Mouse (Mus musculus) mesoderm, embryonic 11.5 days (tissue): ENCODE data around the gene Gimap7.
A peak's percentile ranks its signal among the peaks of the same experiment; 100 is the strongest.
"Not testable (repeated sequence)": the region's sequence is repeated elsewhere in the genome, so short reads cannot be mapped to it uniquely, and the experiment has no call there.

Experiments used
- DNase-seq: peaks from one replicate; pipeline ENCODE4 v3.0.0-alpha.2; 2012; ENCODE audit warnings: low read depth, low spot score

The Gimap7 gene

GRCm38 (mm10) chr6:48718455-48718854 lies at the start of gene Gimap7, which contains the start of gene Gm28053:
TSS of gene Gimap7 (plus strand) at chr6:48718621.
TSS of gene Gm28053 (plus strand) at chr6:48718607.
- no peak for DNase-seq

- DNase-seq = no peak
Observed at GRCm38 (mm10) chr6:48669446-48669969, 48.9 kb upstream of the Gimap7 start.

- no peak for DNase-seq
Observed at GRCm38 (mm10) chr6:48674291-48675058, 43.9 kb upstream of the Gimap7 start.

- no peak for DNase-seq
Observed at GRCm38 (mm10) chr6:48675400-48675930, 43.0 kb upstream of the Gimap7 start.

GRCm38 (mm10) chr6:48675931-48676859 lies 42.2 kb upstream of the Gimap7 start, which contains the start of gene Gimap9:
TSS of gene Gimap9 (plus strand) at chr6:48676129.
- DNase-seq = peak; percentile 7

GRCm38 (mm10) chr6:48676860-48677415 lies 41.5 kb upstream of the Gimap7 start:
- DNase-seq = no peak

GRCm38 (mm10) chr6:48677492-48678345 lies 40.7 kb upstream of the Gimap7 start:
- DNase-seq = no peak

GRCm38 (mm10) chr6:48678391-48678790 lies 40.0 kb upstream of the Gimap7 start:
- DNase-seq = no peak

- no peak for DNase-seq
Observed at GRCm38 (mm10) chr6:48679701-48680100, 38.7 kb upstream of the Gimap7 start.

GRCm38 (mm10) chr6:48680421-48680820 lies 38.0 kb upstream of the Gimap7 start:
- no peak for DNase-seq

- no peak for DNase-seq
Observed at GRCm38 (mm10) chr6:48681472-48682090, 36.8 kb upstream of the Gimap7 start.

GRCm38 (mm10) chr6:48682271-48682670 lies 36.1 kb upstream of the Gimap7 start:
- DNase-seq = no peak

- not testable (repeated sequence) for DNase-seq
Observed at GRCm38 (mm10) chr6:48683263-48683821, 35.1 kb upstream of the Gimap7 start.

- no peak for DNase-seq
Observed at GRCm38 (mm10) chr6:48684319-48684718, 34.1 kb upstream of the Gimap7 start, which contains the start of gene Gimap4. TSS of gene Gimap4 (plus strand) at chr6:48684549.

GRCm38 (mm10) chr6:48684806-48685205 lies 33.6 kb upstream of the Gimap7 start:
- DNase-seq = no peak

- no peak for DNase-seq
Observed at GRCm38 (mm10) chr6:48685251-48685650, 33.2 kb upstream of the Gimap7 start.

GRCm38 (mm10) chr6:48685694-48686665 lies 32.4 kb upstream of the Gimap7 start:
- DNase-seq = no peak

GRCm38 (mm10) chr6:48687077-48687476 lies 31.3 kb upstream of the Gimap7 start:
- DNase-seq = no peak
